In genomic region chr5:114985074-114985473, GRCm38 (mm10) we compare ENCODE assay signal across 27 mouse cellular contexts. TPM values are rescaled to one million over a fixed set of nuclear protein-coding genes. Genes with fewer than 3 reads are reported as not detected.
"Had no signal": no experiment of that assay in that cellular context is flagged by ENCODE, and none has a peak within 500 bp of the region (broad histone marks: within the 10 kb centered on the region; RNA-seq: fewer than 3 reads in every experiment).

No protein-coding gene starts in this region.

- ATAC-seq: midbrain, embryonic 16.5 days had no signal

- H3K36me3 ChIP-seq: limb, embryonic 10.5 days; limb, embryonic 13.5 days; midbrain, embryonic 12.5 days; neural tube, embryonic 13.5 days had no signal

- H3K9ac ChIP-seq: limb, embryonic 13.5 days; midbrain, embryonic 12.5 days; neural tube, embryonic 13.5 days had no signal

- H3K4me2 ChIP-seq: limb, embryonic 13.5 days; liver, embryonic 11.5 days; midbrain, embryonic 12.5 days; neural tube, embryonic 13.5 days had no signal

- H3K4me3 ChIP-seq: layer of hippocampus, adult 2 months; limb, embryonic 10.5 days; limb, embryonic 13.5 days; midbrain, embryonic 12.5 days; myocyte; neural tube, embryonic 13.5 days had no signal

- H3K27ac ChIP-seq: kidney, postnatal 0 days; layer of hippocampus, adult 2 months; limb, embryonic 10.5 days; limb, embryonic 13.5 days; midbrain, embryonic 12.5 days had no signal

- H3K9me3 ChIP-seq: limb, embryonic 10.5 days; limb, embryonic 13.5 days; neural tube, embryonic 13.5 days had no signal

- H3K27me3 ChIP-seq: limb, embryonic 13.5 days; midbrain, embryonic 12.5 days had no signal

- DNase-seq: kidney, adult 2 months; kidney, postnatal 25 days; layer of hippocampus, adult 9-11 months; lung, adult 2 months; lung, postnatal 14 days; lung, postnatal 4 days; retina, postnatal 1 day; right cerebral cortex, postnatal 4 days; spleen, adult 18-20 months; thymus, adult 18-20 months; thymus, postnatal 36 days had no signal

RNA-seq across cellular contexts. Expression of gene Hnf1a, which starts 14.2 kb away (rescaled TPM):
- total RNA-seq: layer of hippocampus, adult 2 months; layer of hippocampus, postnatal 25 days; left cerebral cortex, adult 18-20 months; left cerebral cortex, postnatal 25 days; megakaryocyte progenitor cell, adult 5-6 weeks; megakaryocyte-erythroid progenitor cell, adult 5-6 weeks; monocyte, adult 5-6 weeks; neutrophil, adult 5-6 weeks had no signal
- polyA plus RNA-seq: limb, embryonic 13.5 days; lung, adult 2 months; myocyte had no signal
